Mouse (Mus musculus) bone marrow, adult 2 months (tissue): ENCODE data around the gene Zfp786.

Experiments
- CTCF ChIP-seq: fragments of 200-500 bp; IDR thresholded peaks from 2 replicates; pipeline ENCODE4 v1.5.1; 2011; ENCODE audit warnings: low read length, control low read depth; ENCODE audit not compliant: control insufficient read depth, insufficient read depth
- POLR2A ChIP-seq: fragments of 200-500 bp; IDR thresholded peaks from 2 replicates; pipeline ENCODE4 v1.6.1; 2011; ENCODE audit warnings: low read depth, mild to moderate bottlenecking, control low read depth, low read length, borderline replicate concordance; ENCODE audit not compliant: control insufficient read depth

DNA sequence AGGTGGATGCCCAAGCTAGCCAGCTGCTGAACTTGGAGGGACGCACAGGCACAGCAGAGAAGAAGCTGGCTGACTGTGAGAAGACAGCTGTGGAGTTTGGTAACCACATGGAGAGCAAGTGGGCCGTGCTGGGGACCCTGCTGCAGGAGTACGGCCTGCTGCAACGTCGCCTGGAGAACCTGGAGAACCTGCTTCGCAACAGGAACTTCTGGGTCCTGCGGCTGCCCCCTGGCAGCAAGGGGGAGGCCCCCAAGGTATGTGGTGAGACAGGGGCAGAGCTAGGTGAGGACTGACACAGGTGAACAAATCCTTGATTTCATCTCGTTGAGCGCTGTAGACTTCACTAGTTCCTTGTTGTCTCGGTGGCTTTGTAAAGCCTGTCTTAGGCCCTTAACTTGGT, 49.5 kb upstream of the Zfp786 start:
- no peak for TF ChIP-seq CTCF
- TF ChIP-seq POLR2A = no peak
